Mouse (Mus musculus): ENCODE data around the gene Polk. TPM values are rescaled to one million over a fixed set of nuclear protein-coding genes. Genes with fewer than 3 reads are reported as not detected.

Gene Polk
- polyA plus RNA-seq, 2 experiments, result 9.6 to 9.8 TPM

DNA sequence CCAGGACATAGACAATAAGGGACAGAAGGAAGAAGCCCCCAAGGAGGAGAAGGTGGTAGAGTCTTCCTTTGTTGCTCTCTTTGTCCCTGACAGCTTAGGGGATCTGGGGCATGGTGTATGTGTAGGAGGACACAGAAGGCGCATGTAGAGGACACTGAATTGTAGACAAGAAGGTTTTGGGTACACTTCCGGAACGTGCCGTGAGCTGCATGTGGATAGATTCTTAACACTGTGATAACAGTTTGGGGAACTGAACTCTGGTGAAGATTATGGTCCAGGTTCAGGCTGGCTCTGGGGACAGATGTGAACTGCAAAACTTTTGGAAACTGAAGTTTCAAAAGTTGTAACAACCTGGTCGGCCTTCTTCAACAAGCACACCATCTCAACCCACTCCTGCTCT, 84.8 kb downstream of the Polk start:
- H3K36me3 ChIP-seq (ENCODE audit: control insufficient read depth, insufficient read depth, low read length), result no peaks in the 10 kb centered on the region
- H3K4me3 ChIP-seq (replicated peaks; ENCODE audit: low read length), result no peak overlapping the region
- no peak for TF ChIP-seq POLR2A (IDR thresholded peaks at IDR 0.05; ENCODE audit: borderline replicate concordance, extremely low read depth, insufficient read depth, insufficient read length)
- no peak overlapping the region for H3K4me2 ChIP-seq (replicated peaks; ENCODE audit: low read depth, low read length, severe bottlenecking)
- WGBS, result 95% methylated on average over 5 of the region's 5 CpGs
- peaks cover 3% of the 10 kb centered on the region; the same call in 1 of the 2 replicates for H3K4me1 ChIP-seq (ENCODE audit: control insufficient read depth, insufficient read depth, low read length)
- no peak for DNase-seq (ENCODE audit: low spot score)
- H3K27me3 ChIP-seq (ENCODE audit: control insufficient read depth, insufficient read depth, low read length), result no peaks in the 10 kb centered on the region
- H3K9me3 ChIP-seq (ENCODE audit: control insufficient read depth, low read length), result no peaks in the 10 kb centered on the region
- ATAC-seq (ENCODE audit: low FRiP score, low read depth), result no peak
- H3K27ac ChIP-seq (replicated peaks; ENCODE audit: low read depth, low read length), result no peak overlapping the region
- no peak overlapping the region for H3K9ac ChIP-seq (ENCODE audit: low read depth, low read length, severe bottlenecking)

DNA sequence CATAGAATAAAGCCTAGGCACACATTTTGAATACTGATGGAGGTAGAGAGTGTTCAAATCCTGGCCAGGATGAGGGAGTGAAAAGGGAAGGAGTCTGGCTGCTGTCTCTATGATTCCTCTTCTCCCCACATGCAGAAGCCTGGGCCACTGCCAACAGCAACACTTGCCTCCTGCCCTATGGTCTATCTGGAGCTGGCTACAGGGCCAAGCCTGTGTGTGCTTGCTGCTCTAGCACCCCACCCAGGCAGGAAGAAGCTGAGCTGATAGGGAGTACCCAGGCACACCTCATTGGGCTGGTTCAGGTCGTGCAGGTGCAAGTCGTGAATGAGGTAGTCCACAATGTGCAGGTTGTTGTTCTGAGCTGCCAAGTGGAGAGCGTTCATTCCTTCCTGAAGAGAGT, 88.1 kb downstream of the Polk start:
- no peak overlapping the region for H3K4me2 ChIP-seq (replicated peaks; ENCODE audit: low read depth, low read length, severe bottlenecking)
- H3K9ac ChIP-seq (ENCODE audit: low read depth, low read length, severe bottlenecking), result no peak overlapping the region
- peaks cover 3% of the 10 kb centered on the region; the same call in 1 of the 2 replicates for H3K4me1 ChIP-seq (ENCODE audit: control insufficient read depth, insufficient read depth, low read length)
- H3K27ac ChIP-seq (replicated peaks; ENCODE audit: low read depth, low read length), result no peak overlapping the region
- no peaks in the 10 kb centered on the region for H3K36me3 ChIP-seq (ENCODE audit: control insufficient read depth, insufficient read depth, low read length)
- H3K9me3 ChIP-seq (ENCODE audit: control insufficient read depth, low read length), result no peaks in the 10 kb centered on the region
- no peaks in the 10 kb centered on the region for H3K27me3 ChIP-seq (ENCODE audit: control insufficient read depth, insufficient read depth, low read length)
- H3K4me3 ChIP-seq (replicated peaks; ENCODE audit: low read length), result no peak overlapping the region
- DNase-seq (ENCODE audit: low spot score) (no peak), ATAC-seq (ENCODE audit: low FRiP score, low read depth) (no peak)
- WGBS, result 90% methylated on average over 3 of the region's 3 CpGs
- TF ChIP-seq POLR2A (IDR thresholded peaks at IDR 0.05; ENCODE audit: borderline replicate concordance, extremely low read depth, insufficient read depth, insufficient read length), result no peak

DNA sequence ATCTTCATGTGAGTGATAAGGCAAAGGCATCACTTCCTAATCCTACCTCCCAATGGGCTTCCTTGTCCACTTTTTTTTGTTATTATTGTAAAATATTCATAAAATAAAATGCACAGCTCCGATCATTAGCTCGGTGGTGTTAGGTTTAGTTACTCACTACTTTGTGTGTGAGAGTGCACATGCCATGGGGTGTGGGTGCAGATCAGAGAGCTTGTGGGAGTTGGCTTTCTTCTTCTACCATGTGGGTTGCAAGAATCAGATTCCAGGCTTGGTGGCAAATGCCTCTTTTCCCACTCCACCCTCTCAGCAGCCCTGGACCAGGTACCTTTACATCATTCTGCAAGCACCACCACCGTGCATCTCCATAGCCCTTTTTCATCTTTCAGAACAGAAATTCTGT, 89.8 kb downstream of the Polk start:
- Histone ChIP-seq H3K9ac (ENCODE audit: low read depth, low read length, severe bottlenecking) (no peak overlapping the region), H3K4me2 (replicated peaks; ENCODE audit: low read depth, low read length, severe bottlenecking) (no peak overlapping the region), H3K27me3 (ENCODE audit: control insufficient read depth, insufficient read depth, low read length) (no peaks in the 10 kb centered on the region), H3K27ac (replicated peaks; ENCODE audit: low read depth, low read length) (no peak overlapping the region), H3K9me3 (ENCODE audit: control insufficient read depth, low read length) (no peaks in the 10 kb centered on the region), H3K4me3 (replicated peaks; ENCODE audit: low read length) (no peak overlapping the region), H3K36me3 (ENCODE audit: control insufficient read depth, insufficient read depth, low read length) (no peaks in the 10 kb centered on the region), H3K4me1 (ENCODE audit: control insufficient read depth, insufficient read depth, low read length) (no peaks in the 10 kb centered on the region)
- ATAC-seq (ENCODE audit: low FRiP score, low read depth) (no peak), DNase-seq (ENCODE audit: low spot score) (no peak)
- 91% methylated on average over 3 of the region's 3 CpGs for WGBS
- TF ChIP-seq POLR2A (IDR thresholded peaks at IDR 0.05; ENCODE audit: borderline replicate concordance, extremely low read depth, insufficient read depth, insufficient read length), result no peak

- TF ChIP-seq POLR2A (IDR thresholded peaks at IDR 0.05; ENCODE audit: borderline replicate concordance, extremely low read depth, insufficient read depth, insufficient read length), result no peak
- peak; percentile 45 for DNase-seq (ENCODE audit: low spot score)
- 80% methylated on average over 11 of the region's 11 CpGs for WGBS
- Histone ChIP-seq H3K36me3 (ENCODE audit: control insufficient read depth, insufficient read depth, low read length) (no peaks in the 10 kb centered on the region), H3K27ac (replicated peaks; ENCODE audit: low read depth, low read length) (no peak overlapping the region), H3K9me3 (ENCODE audit: control insufficient read depth, low read length) (no peaks in the 10 kb centered on the region), H3K4me1 (ENCODE audit: control insufficient read depth, insufficient read depth, low read length) (no peaks in the 10 kb centered on the region), H3K4me3 (replicated peaks; ENCODE audit: low read length) (no peak overlapping the region), H3K27me3 (ENCODE audit: control insufficient read depth, insufficient read depth, low read length) (no peaks in the 10 kb centered on the region), H3K9ac (ENCODE audit: low read depth, low read length, severe bottlenecking) (no peak overlapping the region), H3K4me2 (replicated peaks; ENCODE audit: low read depth, low read length, severe bottlenecking) (no peak overlapping the region)
- ATAC-seq (ENCODE audit: low FRiP score, low read depth), result peak; percentile 55; the same call in 1 of the 2 replicates
These were observed 90.8 kb downstream of the Polk start for GRCm38 (mm10) chr13:96451386-96452140.

GRCm38 (mm10) chr13:96450869-96451268, 91.5 kb downstream of the Polk start:
- TF ChIP-seq POLR2A (IDR thresholded peaks at IDR 0.05; ENCODE audit: borderline replicate concordance, extremely low read depth, insufficient read depth, insufficient read length), result no peak
- Histone ChIP-seq H3K27ac (replicated peaks; ENCODE audit: low read depth, low read length) (no peak overlapping the region), H3K4me2 (replicated peaks; ENCODE audit: low read depth, low read length, severe bottlenecking) (no peak overlapping the region), H3K9me3 (ENCODE audit: control insufficient read depth, low read length) (no peaks in the 10 kb centered on the region), H3K4me3 (replicated peaks; ENCODE audit: low read length) (no peak overlapping the region), H3K36me3 (ENCODE audit: control insufficient read depth, insufficient read depth, low read length) (no peaks in the 10 kb centered on the region), H3K9ac (ENCODE audit: low read depth, low read length, severe bottlenecking) (no peak overlapping the region), H3K27me3 (ENCODE audit: control insufficient read depth, insufficient read depth, low read length) (no peaks in the 10 kb centered on the region), H3K4me1 (ENCODE audit: control insufficient read depth, insufficient read depth, low read length) (no peaks in the 10 kb centered on the region)
- no peak for ATAC-seq (ENCODE audit: low FRiP score, low read depth)
- DNase-seq (ENCODE audit: low spot score), result peak; percentile 51
- WGBS, result 89% methylated on average over 7 of the region's 7 CpGs
